Mouse (Mus musculus): Measurements from ENCODE around the gene Fnip2. TPM values are rescaled to one million over a fixed set of nuclear protein-coding genes. Genes with fewer than 3 reads are reported as not detected.

Gene Fnip2
- total RNA-seq, 1 experiment from 2014 or later: 19.8 TPM

GRCm38 (mm10) chr3:79566716-79567691, 592 bp downstream of the Fnip2 start:
- ATAC-seq (ENCODE audit: extremely low read depth, insufficient number of reproducible peaks, low FRiP score, poor library complexity, severe bottlenecking): no peak

DNA sequence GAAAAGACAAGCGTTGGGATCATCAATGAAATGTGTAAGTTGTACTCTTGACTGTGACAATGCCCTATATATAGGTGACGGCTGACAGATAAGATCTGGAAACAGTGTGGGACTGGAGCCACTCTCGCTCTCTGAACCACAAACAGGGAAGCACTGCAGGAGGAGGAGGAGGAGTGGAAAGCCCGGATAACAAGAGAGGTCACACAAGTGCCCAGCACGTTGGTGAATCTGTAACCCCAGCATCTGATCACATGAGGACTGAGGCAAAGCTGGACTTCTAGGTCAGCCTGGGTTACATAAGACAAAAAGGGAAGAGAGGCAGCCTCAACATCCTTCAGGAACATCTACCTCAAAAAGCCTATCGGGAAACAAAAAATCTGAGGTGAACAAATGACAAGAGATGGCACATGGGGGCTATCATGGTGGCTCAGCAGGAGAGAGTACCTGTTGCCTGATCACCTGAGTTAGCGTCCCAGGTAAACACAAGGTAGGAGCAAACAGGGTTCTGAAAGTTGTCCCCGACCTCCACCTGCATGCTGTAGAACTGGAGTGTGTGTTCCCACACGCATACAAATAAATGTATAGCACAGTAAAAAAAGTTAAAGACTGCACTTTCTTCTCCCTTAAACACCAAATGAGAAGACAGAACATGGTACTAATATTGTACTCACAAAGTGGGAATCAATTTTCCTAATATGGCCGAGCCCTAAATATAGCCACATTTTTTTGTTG, 2.6 kb downstream of the Fnip2 start:
- no peak for ATAC-seq (ENCODE audit: extremely low read depth, insufficient number of reproducible peaks, low FRiP score, poor library complexity, severe bottlenecking)

GRCm38 (mm10) chr3:79563511-79563910, 4.1 kb downstream of the Fnip2 start:
- ATAC-seq (ENCODE audit: extremely low read depth, insufficient number of reproducible peaks, low FRiP score, poor library complexity, severe bottlenecking): no peak

DNA sequence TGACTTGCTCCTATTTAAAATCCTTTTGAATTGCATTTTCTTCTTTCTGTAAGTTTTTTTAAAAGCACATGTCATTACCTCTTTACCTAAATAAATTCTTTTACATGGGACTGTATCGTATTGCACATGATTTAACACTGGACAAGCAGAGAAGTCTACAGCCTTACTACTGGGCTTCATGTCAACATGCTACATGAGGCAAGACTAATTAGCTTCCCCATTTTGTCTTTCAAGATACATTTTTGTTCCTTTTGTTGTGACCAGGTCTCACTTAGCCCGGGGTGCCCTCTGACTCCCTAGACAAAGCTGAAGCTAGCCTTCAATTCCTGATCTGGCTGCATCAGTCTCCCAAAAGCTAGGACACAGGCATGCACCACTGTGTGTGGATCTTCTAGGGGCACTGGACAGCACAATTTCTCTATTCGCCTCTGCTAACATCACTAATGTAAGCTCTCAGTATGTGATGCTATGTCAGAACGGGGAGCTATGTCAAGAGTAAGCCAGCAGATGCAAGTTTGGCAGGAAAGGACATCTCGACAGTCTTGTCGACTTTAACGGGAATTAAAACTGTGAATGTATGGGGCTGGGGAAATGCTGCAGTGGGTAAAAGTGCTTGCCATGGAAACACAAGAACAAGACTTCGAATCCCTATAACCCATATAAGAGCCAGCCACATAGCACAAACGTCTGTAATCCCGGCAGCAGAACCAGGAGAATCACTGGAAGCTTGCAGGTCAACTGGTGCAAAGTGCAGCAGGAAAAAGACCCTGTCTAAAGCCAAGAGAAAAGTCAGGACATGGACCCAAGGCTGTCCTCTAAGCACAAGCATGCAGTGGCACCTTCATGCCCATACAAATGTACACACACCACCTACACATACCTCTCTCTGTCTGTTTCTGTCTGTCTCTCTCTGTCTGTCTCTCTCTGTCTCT, 5.5 kb downstream of the Fnip2 start:
- ATAC-seq (ENCODE audit: extremely low read depth, insufficient number of reproducible peaks, low FRiP score, poor library complexity, severe bottlenecking): 0 out of 2 replicates have a peak, but pooled peaks have one; percentile 33

DNA sequence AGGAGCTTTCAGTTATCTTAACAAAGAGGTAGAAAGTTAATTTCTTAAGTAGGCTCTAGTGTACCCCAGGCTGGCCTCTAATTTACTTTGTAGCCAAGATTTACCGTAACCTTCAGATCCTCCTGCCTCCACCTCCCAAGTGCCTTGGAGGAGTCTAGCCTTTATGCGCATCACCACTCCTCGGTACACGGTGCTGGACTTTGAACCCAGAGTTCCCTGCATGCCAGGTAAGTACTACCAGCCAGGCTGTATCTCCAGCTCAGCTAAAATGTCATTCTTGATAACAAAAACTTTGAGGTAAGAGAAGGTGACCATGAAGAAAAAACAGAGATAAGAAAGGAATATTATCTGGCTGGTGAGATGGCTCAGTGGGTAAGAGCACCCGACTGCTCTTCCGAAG, 7.0 kb downstream of the Fnip2 start:
- no peak for ATAC-seq (ENCODE audit: extremely low read depth, insufficient number of reproducible peaks, low FRiP score, poor library complexity, severe bottlenecking)

- no peak for ATAC-seq (ENCODE audit: extremely low read depth, insufficient number of reproducible peaks, low FRiP score, poor library complexity, severe bottlenecking)
Measured at GRCm38 (mm10) chr3:79559773-79560045, 7.9 kb downstream of the Fnip2 start.

GRCm38 (mm10) chr3:79559021-79559772, 8.4 kb downstream of the Fnip2 start:
- ATAC-seq (ENCODE audit: extremely low read depth, insufficient number of reproducible peaks, low FRiP score, poor library complexity, severe bottlenecking): no peak

GRCm38 (mm10) chr3:79555061-79555460, 12.5 kb downstream of the Fnip2 start:
- no peak for ATAC-seq (ENCODE audit: extremely low read depth, insufficient number of reproducible peaks, low FRiP score, poor library complexity, severe bottlenecking)

- no peak for ATAC-seq (ENCODE audit: extremely low read depth, insufficient number of reproducible peaks, low FRiP score, poor library complexity, severe bottlenecking)
Measured at GRCm38 (mm10) chr3:79553779-79554178, 13.8 kb downstream of the Fnip2 start.

- ATAC-seq (ENCODE audit: extremely low read depth, insufficient number of reproducible peaks, low FRiP score, poor library complexity, severe bottlenecking): no peak
Measured at GRCm38 (mm10) chr3:79551826-79552552, 15.6 kb downstream of the Fnip2 start.

DNA sequence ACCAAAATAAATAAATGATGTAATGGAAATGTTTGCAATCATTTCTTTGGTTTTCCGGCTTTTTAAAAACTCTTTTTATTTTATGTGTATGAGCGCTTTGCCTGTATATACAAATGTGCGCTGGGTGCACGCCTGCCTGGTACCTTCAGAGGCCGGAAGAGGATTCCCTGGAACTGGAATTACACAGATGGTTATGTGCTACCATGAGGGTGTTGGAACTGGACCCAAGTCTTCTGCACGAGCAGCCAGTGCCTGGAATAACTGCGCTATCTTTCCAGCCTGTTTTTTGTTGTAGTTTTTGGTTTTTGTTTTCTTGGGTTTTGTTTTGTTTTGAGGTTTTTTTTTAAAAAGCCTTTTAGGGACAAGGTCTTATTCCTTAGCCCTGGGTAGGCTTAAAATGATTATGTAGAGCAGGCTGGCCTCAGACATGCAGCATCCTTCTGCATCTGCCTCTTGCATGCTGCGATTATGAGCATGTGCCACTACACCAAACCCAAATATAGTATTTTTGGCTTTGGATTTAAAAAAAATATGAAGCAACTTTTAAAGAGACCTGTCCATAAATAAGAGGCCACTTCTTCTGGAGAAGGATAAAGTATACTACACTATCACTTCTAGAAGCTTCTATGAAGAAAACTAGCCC, 17.7 kb downstream of the Fnip2 start:
- ATAC-seq (ENCODE audit: extremely low read depth, insufficient number of reproducible peaks, low FRiP score, poor library complexity, severe bottlenecking): no peak

GRCm38 (mm10) chr3:79548681-79549437, 18.7 kb downstream of the Fnip2 start:
- ATAC-seq (ENCODE audit: extremely low read depth, insufficient number of reproducible peaks, low FRiP score, poor library complexity, severe bottlenecking): no peak

GRCm38 (mm10) chr3:79542585-79542984, 25.0 kb downstream of the Fnip2 start:
- peak; percentile 83 for ATAC-seq (ENCODE audit: extremely low read depth, insufficient number of reproducible peaks, low FRiP score, poor library complexity, severe bottlenecking)

GRCm38 (mm10) chr3:79539656-79540055, 27.9 kb downstream of the Fnip2 start:
- peak; percentile 44; the same call in 1 of the 2 replicates for ATAC-seq (ENCODE audit: extremely low read depth, insufficient number of reproducible peaks, low FRiP score, poor library complexity, severe bottlenecking)

GRCm38 (mm10) chr3:79539124-79539523, 28.5 kb downstream of the Fnip2 start:
- no peak for ATAC-seq (ENCODE audit: extremely low read depth, insufficient number of reproducible peaks, low FRiP score, poor library complexity, severe bottlenecking)

GRCm38 (mm10) chr3:79538342-79538741, 29.3 kb downstream of the Fnip2 start:
- no peak for ATAC-seq (ENCODE audit: extremely low read depth, insufficient number of reproducible peaks, low FRiP score, poor library complexity, severe bottlenecking)
